Mouse (Mus musculus) liver, adult 2 months (tissue): ENCODE data around the gene Dach1.

Experiments
- CTCF ChIP-seq: fragments of 200-500 bp; IDR thresholded peaks from 2 replicates; pipeline ENCODE4 v1.5.1; 2011; ENCODE audit warnings: low read depth, low read length, control low read depth
- POLR2A ChIP-seq: fragments of 200-500 bp; IDR thresholded peaks from 2 replicates; pipeline ENCODE4 v1.6.1; 2011; ENCODE audit warnings: low read length, control low read depth; ENCODE audit not compliant: insufficient read depth; ENCODE audit errors: extremely low read depth

- TF ChIP-seq CTCF (no peak), POLR2A (no peak)
Observed at GRCm38 (mm10) chr14:98089246-98089645, 80.3 kb downstream of the Dach1 start.
